Mouse (Mus musculus) small intestine, adult 2 months (tissue): ENCODE measurements around the gene Akap13. TPM values are rescaled to one million over a fixed set of nuclear protein-coding genes. Genes with fewer than 3 reads are reported as not detected.
"Not testable (repeated sequence)": the region's sequence is repeated elsewhere in the genome, so short reads cannot be mapped to it uniquely, and the experiment has no call there.

ENCODE experiments used
- H3K27ac ChIP-seq: fragments of 200-500 bp; 2 replicates; pipeline ENCODE4 v1.5.1; 2012; ENCODE audit warnings: low read depth, low read length, control low read depth, inconsistent platforms; ENCODE audit not compliant: insufficient read depth
- H3K27me3 ChIP-seq: fragments of 200-500 bp; 2 replicates; pipeline ENCODE4 v1.6.1; 2012; ENCODE audit warnings: mild to moderate bottlenecking, moderate library complexity, low read length, inconsistent platforms; ENCODE audit not compliant: control insufficient read depth, insufficient read depth
- H3K36me3 ChIP-seq: fragments of 200-500 bp; 2 replicates; pipeline ENCODE4 v1.6.1; 2012; ENCODE audit warnings: mild to moderate bottlenecking, low read length, control low read depth, inconsistent platforms; ENCODE audit not compliant: control insufficient read depth, insufficient read depth
- H3K4me1 ChIP-seq: fragments of 200-500 bp; 2 replicates; pipeline ENCODE4 v1.6.1; 2012; ENCODE audit warnings: low read length, inconsistent platforms, mixed read lengths; ENCODE audit not compliant: control insufficient read depth, insufficient read depth, insufficient read length
- H3K4me3 ChIP-seq: fragments of 200-500 bp; 2 replicates; pipeline ENCODE4 v1.5.1; 2012; ENCODE audit warnings: low read depth, mild to moderate bottlenecking, control low read depth, inconsistent platforms, low read length, moderate library complexity
- CTCF ChIP-seq: fragments of 200-500 bp; IDR thresholded peaks from 2 replicates; pipeline ENCODE4 v1.5.1; 2012; ENCODE audit warnings: low read depth, mild to moderate bottlenecking, control low read depth, inconsistent platforms, low read length, moderate library complexity, mixed read lengths; ENCODE audit not compliant: insufficient replicate concordance, insufficient read length; ENCODE audit errors: extremely low read depth
- POLR2A ChIP-seq: fragments of 200-500 bp; IDR thresholded peaks from 2 replicates; pipeline ENCODE4 v1.6.1; 2012; ENCODE audit warnings: low read depth, mild to moderate bottlenecking, control low read depth, inconsistent platforms, low read length, moderate library complexity
- WGBS: fragments of 180-500 bp; shearing (Covaris S2); methylation state at CpG from one replicate; pipeline ENCODE4 v1.1.7; 2018; 5-methylcytosine and 5-hydroxymethylcytosine counted together
- polyA plus RNA-seq: library from polyadenylated mRNA; depleted of rRNA; stranded (reverse); fragments of >200 nt; gene quantifications from 2 replicates; pipeline ENCODE4 v1.2.3, GENCODE M21; 2012

The Akap13 gene
- polyA plus RNA-seq, 1 experiment = 15.8 TPM

DNA sequence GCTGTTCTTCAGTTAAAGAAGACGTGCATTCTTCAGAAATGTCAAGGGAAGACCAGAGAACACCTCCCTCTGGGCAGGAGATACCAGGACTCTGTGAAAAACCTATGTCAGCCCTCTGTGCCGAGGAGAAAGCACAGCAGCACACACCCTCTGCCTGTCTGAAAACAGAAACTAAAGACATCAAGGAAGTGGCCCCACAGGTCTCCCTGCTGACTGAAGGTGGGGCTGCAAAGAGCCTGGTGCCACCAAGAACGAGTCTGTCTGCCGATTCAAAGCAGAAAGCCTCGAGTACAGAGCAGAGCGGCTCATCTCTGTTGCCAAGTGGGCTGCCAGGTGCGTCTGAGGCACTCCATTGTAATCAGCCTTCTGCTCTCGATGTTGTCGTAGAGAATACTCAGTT lies 155.1 kb downstream of the Akap13 start:
- Histone ChIP-seq H3K4me3 (peak overlapping the region; percentile 53), H3K4me1 (peaks cover 31% of the 10 kb centered on the region; the same call in 1 of the 2 replicates), H3K27me3 (no peaks in the 10 kb centered on the region), H3K27ac (peak overlapping the region; percentile 94), H3K36me3 (peaks cover 15% of the 10 kb centered on the region)
- 18% methylated on average over 9 of the region's 9 CpGs for WGBS
- no peak for TF ChIP-seq CTCF
- TF ChIP-seq POLR2A = no peak; the same call in 1 of the 2 replicates

DNA sequence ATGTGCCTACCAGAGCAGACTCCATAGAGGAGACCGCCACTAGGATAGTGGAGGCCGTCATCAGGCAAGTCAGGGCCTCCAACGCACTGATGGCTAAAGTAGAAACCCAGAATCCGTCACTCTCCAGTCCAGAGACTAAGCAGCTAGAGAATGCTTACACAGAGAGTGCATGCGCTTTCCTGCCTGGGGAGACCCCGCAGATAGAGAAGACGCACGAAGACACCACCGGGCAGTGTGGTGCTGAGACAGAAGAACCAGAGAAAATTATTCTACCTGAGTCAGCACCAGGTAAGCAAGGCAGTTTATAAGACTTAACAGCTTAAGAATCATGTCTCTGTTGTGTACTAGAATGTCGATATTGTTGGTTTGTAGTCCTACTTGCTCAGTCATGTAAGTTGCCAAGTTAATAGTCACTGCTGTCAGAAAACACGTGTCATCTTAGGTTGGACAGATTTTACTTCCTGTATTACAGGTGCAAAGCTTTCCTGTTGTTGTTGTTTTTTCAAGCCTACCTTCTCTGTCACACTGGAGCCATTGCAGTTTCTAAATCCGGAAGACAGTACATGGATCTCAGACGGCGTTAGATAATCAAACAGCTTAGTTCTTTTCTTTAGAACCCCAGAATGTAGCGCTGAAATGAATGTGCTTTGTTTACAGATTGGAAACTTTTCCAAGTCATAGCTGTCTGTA lies 156.1 kb downstream of the Akap13 start:
- peaks cover 31% of the 10 kb centered on the region; the same call in 1 of the 2 replicates for H3K4me1 ChIP-seq
- WGBS = 73% methylated on average over 15 of the region's 15 CpGs
- peak overlapping the region; percentile 94 for H3K27ac ChIP-seq
- peaks cover 24% of the 10 kb centered on the region for H3K36me3 ChIP-seq
- peak overlapping the region; percentile 19 for H3K4me3 ChIP-seq
- no peaks in the 10 kb centered on the region for H3K27me3 ChIP-seq
- TF ChIP-seq POLR2A (no peak), CTCF (no peak)

DNA sequence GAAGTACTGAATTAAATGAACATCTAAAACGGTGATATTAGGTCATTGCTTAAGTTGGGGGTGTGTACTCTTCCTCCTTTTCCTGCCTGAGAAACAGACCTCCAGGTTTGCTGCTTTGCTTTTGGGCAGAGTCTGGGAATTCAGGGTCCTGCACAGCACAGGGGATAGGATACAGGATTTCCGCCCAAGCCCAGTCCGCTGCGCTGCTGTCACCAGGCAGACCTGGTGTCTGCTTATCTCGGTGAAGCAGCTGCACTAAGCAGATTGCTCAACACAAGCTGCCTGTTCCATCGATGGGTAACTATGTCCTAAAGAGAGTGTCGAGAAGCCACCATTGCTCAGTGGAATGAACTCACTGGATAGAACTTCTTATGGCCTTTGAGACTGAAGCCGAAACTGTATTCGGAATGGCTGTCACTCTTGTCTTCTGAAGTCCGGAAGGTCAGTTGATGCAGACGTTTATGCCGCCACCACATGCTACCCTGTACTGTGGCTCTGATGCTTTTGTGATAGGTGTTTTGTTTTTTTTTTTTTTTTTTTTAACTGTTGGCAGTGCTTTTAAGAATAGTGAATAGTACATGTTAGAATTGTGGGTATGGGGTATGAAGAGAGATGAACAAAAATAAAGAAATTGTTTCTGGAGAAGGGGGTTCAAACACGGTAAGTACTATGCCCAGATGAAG lies 156.8 kb downstream of the Akap13 start:
- peaks cover 30% of the 10 kb centered on the region for H3K36me3 ChIP-seq
- H3K4me1 ChIP-seq = peaks cover 31% of the 10 kb centered on the region; the same call in 1 of the 2 replicates
- peak overlapping the region; percentile 46 for H3K4me3 ChIP-seq
- TF ChIP-seq POLR2A (no peak), CTCF (no peak)
- no peaks in the 10 kb centered on the region for H3K27me3 ChIP-seq
- peak overlapping the region; percentile 37 for H3K27ac ChIP-seq
- 58% methylated on average over 13 of the region's 13 CpGs for WGBS

DNA sequence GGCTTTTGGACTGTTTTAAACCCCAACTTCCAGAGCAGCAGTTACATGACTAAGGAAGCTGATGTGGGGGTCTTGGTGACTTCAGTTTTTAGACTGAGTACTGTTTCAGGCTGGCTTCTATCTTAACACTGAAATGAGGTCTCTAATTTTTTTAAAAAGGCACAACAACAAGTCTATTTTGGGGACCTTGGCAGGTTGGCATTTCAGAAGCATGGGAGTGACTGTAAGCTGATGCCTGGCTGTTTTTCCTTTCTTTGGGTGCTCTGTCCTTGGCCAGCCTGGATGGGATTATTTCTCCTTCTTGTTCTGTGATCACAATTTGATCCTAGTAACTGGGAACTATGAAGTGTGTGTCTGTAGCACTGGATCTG lies 157.3 kb downstream of the Akap13 start:
- no peak overlapping the region for H3K4me3 ChIP-seq
- peaks cover 31% of the 10 kb centered on the region; the same call in 1 of the 2 replicates for H3K4me1 ChIP-seq
- no peak overlapping the region for H3K27ac ChIP-seq
- no peaks in the 10 kb centered on the region for H3K27me3 ChIP-seq
- no peak for TF ChIP-seq POLR2A
- TF ChIP-seq CTCF = no peak
- peaks cover 31% of the 10 kb centered on the region for H3K36me3 ChIP-seq

DNA sequence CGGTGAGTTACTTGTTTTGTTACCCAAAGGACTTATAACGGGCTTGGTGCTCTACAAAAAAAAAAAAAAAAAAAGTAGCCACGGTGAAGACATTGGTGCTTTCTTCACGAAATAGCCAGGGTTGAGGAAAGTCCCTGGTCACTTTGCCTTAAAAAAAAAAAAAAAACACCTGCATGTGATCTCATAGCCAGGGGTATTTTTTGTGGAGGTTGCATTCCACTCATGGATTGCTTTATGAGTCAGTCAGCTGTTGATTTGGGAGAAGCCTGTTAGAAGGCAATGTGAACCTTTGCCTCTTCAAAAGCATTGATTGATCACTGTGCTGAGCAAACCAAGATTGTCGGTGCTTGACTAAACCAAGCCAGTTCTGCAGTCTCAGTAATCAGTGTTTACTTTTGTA lies 157.9 kb downstream of the Akap13 start:
- no peak for TF ChIP-seq POLR2A
- TF ChIP-seq CTCF = no peak
- H3K4me3 ChIP-seq = no peak overlapping the region
- 33% methylated on average over 5 of the region's 5 CpGs for WGBS

DNA sequence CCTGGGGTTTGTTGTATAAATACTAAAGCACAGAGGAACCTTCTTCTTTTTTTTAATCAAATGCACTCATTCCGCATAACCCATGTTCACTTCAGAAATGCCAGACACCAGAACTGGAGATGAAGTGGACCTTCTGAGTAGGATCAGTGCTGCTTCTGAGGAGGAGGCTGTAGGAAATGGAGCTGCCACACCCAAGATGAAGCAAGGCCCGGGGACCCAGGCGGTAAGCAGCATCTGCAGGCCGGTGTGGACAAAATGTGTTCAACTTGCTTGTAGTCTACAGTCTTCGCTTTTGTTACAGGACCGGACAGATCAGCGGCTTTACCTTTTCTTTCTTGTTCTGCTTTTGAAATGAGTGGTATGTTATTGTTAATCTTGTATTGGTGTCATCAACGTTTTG lies 159.5 kb downstream of the Akap13 start:
- Histone ChIP-seq H3K27ac (no peak overlapping the region), H3K4me3 (no peak overlapping the region), H3K27me3 (no peaks in the 10 kb centered on the region), H3K36me3 (peaks cover 26% of the 10 kb centered on the region), H3K4me1 (peaks cover 17% of the 10 kb centered on the region; the same call in 1 of the 2 replicates)
- no peak for TF ChIP-seq POLR2A
- TF ChIP-seq CTCF = no peak
- WGBS = 85% methylated on average over 8 of the region's 8 CpGs

More for the DNA sequence above, 157.9 kb downstream of the Akap13 start:
- Histone ChIP-seq H3K27ac (no peak overlapping the region), H3K36me3 (peaks cover 31% of the 10 kb centered on the region), H3K4me1 (peaks cover 31% of the 10 kb centered on the region; the same call in 1 of the 2 replicates), H3K27me3 (no peaks in the 10 kb centered on the region)

DNA sequence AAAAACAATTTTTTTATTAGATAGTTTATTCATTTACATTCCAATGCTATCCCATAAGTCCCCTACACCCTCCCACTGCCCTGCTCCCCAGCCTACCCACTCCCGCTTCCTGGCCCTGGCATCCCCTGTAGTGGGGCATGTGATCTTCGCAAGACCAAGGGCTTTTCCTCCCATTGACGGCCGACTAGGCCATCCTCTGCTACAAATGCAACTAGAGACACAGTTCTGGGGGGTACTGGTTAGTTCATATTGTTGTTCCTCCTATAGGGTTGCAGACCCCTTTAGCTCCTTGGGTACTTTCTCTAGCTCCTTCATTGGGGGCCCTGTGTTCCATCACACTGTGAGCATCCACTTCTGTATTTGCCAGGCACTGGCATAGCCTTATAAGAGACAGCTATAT lies 161.9 kb downstream of the Akap13 start:
- H3K27ac ChIP-seq, H3K4me1 ChIP-seq, H3K4me3 ChIP-seq, H3K27me3 ChIP-seq: not testable (repeated sequence)
- WGBS = 96% methylated on average over 4 of the region's 4 CpGs
- H3K36me3 ChIP-seq = peaks cover 30% of the 10 kb centered on the region

DNA sequence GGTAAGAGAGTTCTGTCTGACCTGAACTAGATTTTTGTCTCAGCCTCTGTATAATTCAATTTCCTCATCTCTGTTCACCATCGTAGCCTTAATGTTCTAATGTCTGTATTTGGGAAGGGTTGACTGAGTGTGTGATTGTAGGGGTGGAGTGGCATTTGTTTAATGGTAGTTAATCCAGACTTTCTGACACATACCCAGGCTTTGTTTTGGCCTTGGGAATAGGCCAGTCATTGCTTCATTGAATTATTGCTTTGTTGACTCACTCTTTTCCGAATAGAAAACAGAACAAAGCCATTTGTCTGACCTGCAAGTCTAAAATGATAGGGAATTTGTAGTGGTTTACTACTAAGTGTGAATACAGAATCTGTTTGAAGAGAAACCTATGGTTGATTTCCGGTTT lies 163.4 kb downstream of the Akap13 start:
- no peaks in the 10 kb centered on the region for H3K4me1 ChIP-seq
- WGBS = 74% methylated on average over 3 of the region's 3 CpGs
- no peak overlapping the region for H3K27ac ChIP-seq
- no peak overlapping the region for H3K4me3 ChIP-seq
- peaks cover 35% of the 10 kb centered on the region for H3K36me3 ChIP-seq
- no peaks in the 10 kb centered on the region for H3K27me3 ChIP-seq
- TF ChIP-seq POLR2A (no peak), CTCF (no peak)
